Mouse (Mus musculus) heart, postnatal 36 days (tissue): ENCODE measurements around the gene Ftcd. TPM values are rescaled to one million over a fixed set of nuclear protein-coding genes. Genes with fewer than 3 reads are reported as not detected.

Experiments
- DNase-seq, 2 experiments: peaks; one replicate each; pipeline ENCODE4 v3.0.0; 2021 to 2022
- intact Hi-C: fragments of 180-260 bp; cut with DNase I; formaldehyde crosslinking; loops from one replicate; pipeline ENCODE4 v1.15.1; 2025
- total RNA-seq, 2 experiments: library from RNA; stranded (reverse); gene quantifications; 2 replicates each; pipeline ENCODE4 v1.2.3; 2021

Ftcd gene
- total RNA-seq, 2 experiments from 2014 or later = not detected

- DNase-seq = no peak
- intact Hi-C loops = no loop called here
Observed at GRCm38 (mm10) chr10:76596338-76596737, 20.9 kb downstream of the Ftcd start.

GRCm38 (mm10) chr10:76602690-76603089 is 27.2 kb downstream of the Ftcd start:
- intact Hi-C loops = no loop called here

GRCm38 (mm10) chr10:76612473-76612872 is 37.0 kb downstream of the Ftcd start:
- intact Hi-C loops = no loop called here
- no peak for DNase-seq

More at GRCm38 (mm10) chr10:76602690-76603089, 27.2 kb downstream of the Ftcd start:
- no peak for DNase-seq

- no peak for DNase-seq
- intact Hi-C loops = loop anchor here (5.0 kb wide), 1 partner anchor 175 kb away; the partner anchor contains the start of gene 2610028H24Rik
Observed at GRCm38 (mm10) chr10:76622411-76622810, 47.0 kb downstream of the Ftcd start.

- intact Hi-C loops = loop anchor here (1.0 to 5.0 kb wide), 3 partner anchors 105 to 176 kb away; partner anchors contain the start of gene 2610028H24Rik
Observed at GRCm38 (mm10) chr10:76622928-76623680, 47.7 kb downstream of the Ftcd start, which contains the start of gene Col6a2. Gene Col6a2, minus strand, starts transcription at chr10:76623630.

GRCm38 (mm10) chr10:76623734-76624133 is 48.3 kb downstream of the Ftcd start:
- intact Hi-C loops = loop anchor here (1.0 to 5.0 kb wide), 3 partner anchors 105 to 176 kb away; partner anchors contain the start of gene 2610028H24Rik
- DNase-seq = no peak

More at GRCm38 (mm10) chr10:76622928-76623680, 47.7 kb downstream of the Ftcd start, which contains the start of gene Col6a2:
- peak; percentile 95 for DNase-seq

GRCm38 (mm10) chr10:76624903-76625302 is 49.5 kb downstream of the Ftcd start:
- intact Hi-C loops = loop anchor here (5.0 kb wide), 1 partner anchor 178 kb away; the partner anchor contains the start of gene 2610028H24Rik
- no peak for DNase-seq

- intact Hi-C loops = no loop called here
- no peak for DNase-seq
Observed at GRCm38 (mm10) chr10:76627714-76628113, 52.3 kb downstream of the Ftcd start.

- intact Hi-C loops = no loop called here
- no peak for DNase-seq
Observed at GRCm38 (mm10) chr10:76630657-76631056, 55.2 kb downstream of the Ftcd start.

GRCm38 (mm10) chr10:76632630-76633029 is 57.2 kb downstream of the Ftcd start:
- intact Hi-C loops = no loop called here

GRCm38 (mm10) chr10:76634094-76634571 is 58.7 kb downstream of the Ftcd start:
- no peak for DNase-seq
- intact Hi-C loops = no loop called here

More at GRCm38 (mm10) chr10:76632630-76633029, 57.2 kb downstream of the Ftcd start:
- no peak for DNase-seq

- intact Hi-C loops = no loop called here
- DNase-seq = no peak
Observed at GRCm38 (mm10) chr10:76634584-76634983, 59.1 kb downstream of the Ftcd start.

- peak; percentile 37 to 53 for DNase-seq
- intact Hi-C loops = no loop called here
Observed at GRCm38 (mm10) chr10:76636026-76636425, 60.6 kb downstream of the Ftcd start.

- DNase-seq = no peak
- intact Hi-C loops = no loop called here
Observed at GRCm38 (mm10) chr10:76636601-76637000, 61.2 kb downstream of the Ftcd start.

Other genes with a start within 250 kb of the Ftcd start
- gene Dip2a, start 230.4 kb upstream of the Ftcd start, total RNA-seq = 10 to 100 TPM in 1 of 2 experiments, 1 to 10 TPM in 1; 9.7 to 10.0 TPM
- not detected for gene AC141477.1, start 135.2 kb upstream of the Ftcd start, total RNA-seq
- gene Pcnt, start 132.9 kb upstream of the Ftcd start, total RNA-seq = 10 to 100 TPM; 44.8 to 57.6 TPM
- gene 2610028H24Rik, start 126.6 kb upstream of the Ftcd start, total RNA-seq = under 1 TPM; 0.16 to 0.25 TPM
- 10 to 100 TPM; 22.9 to 23.6 TPM for gene Mcm3ap, start 106.7 kb upstream of the Ftcd start, total RNA-seq
- gene Ybey, start 106.5 kb upstream of the Ftcd start, total RNA-seq = 1 to 10 TPM; 2.9 to 4.0 TPM
- gene Lss, start 44.1 kb upstream of the Ftcd start, total RNA-seq = 1 to 10 TPM; 8.0 to 8.2 TPM
- gene Spatc1l, start 13.4 kb upstream of the Ftcd start, total RNA-seq = not detected
- 10 to 100 TPM; 78.2 to 87.8 TPM for gene Col6a2, start 48.0 kb downstream of the Ftcd start, total RNA-seq
- gene Col6a1, start 150.5 kb downstream of the Ftcd start, total RNA-seq = 10 to 100 TPM; 69.8 to 78.5 TPM